Mouse (Mus musculus) hindbrain, embryonic 14.5 days (tissue): ENCODE measurements around the gene Cmc1. TPM values are rescaled to one million over a fixed set of nuclear protein-coding genes. Genes with fewer than 3 reads are reported as not detected.

Experiments
- ATAC-seq: fragments of 200-750 bp; cut with Nextera tagmentation; 2 replicates; pipeline ENCODE4 v1.8.0; 2017; ENCODE audit warnings: moderate number of reproducible peaks, mild to moderate bottlenecking, moderate TSS enrichment, moderate library complexity; ENCODE audit not compliant: low FRiP score
- DNase-seq: peaks from one replicate; pipeline ENCODE4 v3.0.0-alpha.2; 2015; ENCODE audit warnings: low spot score
- H3K27ac ChIP-seq: fragments of 300-500 bp; sonication (generic); 2 replicates; pipeline ENCODE4 v1.5.1; 2014; ENCODE audit warnings: mild to moderate bottlenecking, moderate library complexity
- H3K27me3 ChIP-seq: fragments of 300-500 bp; sonication (generic); 2 replicates; pipeline ENCODE4 v1.6.1; 2014; ENCODE audit warnings: mild to moderate bottlenecking, low read length, mixed read lengths; ENCODE audit not compliant: control insufficient read depth, insufficient read depth
- H3K36me3 ChIP-seq: fragments of 300-500 bp; sonication (generic); replicated peaks from 2 replicates; pipeline ENCODE4 v1.6.1; 2014; ENCODE audit not compliant: control insufficient read depth, insufficient read depth
- H3K4me1 ChIP-seq: fragments of 300-500 bp; sonication (generic); replicated peaks from 2 replicates; pipeline ENCODE4 v1.6.1; 2014; ENCODE audit warnings: antibody characterized with exemption, low read length, mixed read lengths; ENCODE audit not compliant: control insufficient read depth, insufficient read depth
- H3K4me2 ChIP-seq: fragments of 300-500 bp; sonication (generic); replicated peaks from 2 replicates; pipeline ENCODE4 v1.6.1; 2014; ENCODE audit warnings: mild to moderate bottlenecking, moderate library complexity
- H3K4me3 ChIP-seq: fragments of 300-500 bp; sonication (generic); replicated peaks from 2 replicates; pipeline ENCODE4 v1.5.1; 2014; ENCODE audit warnings: mild to moderate bottlenecking, low read length
- H3K9ac ChIP-seq: fragments of 300-500 bp; sonication (generic); 2 replicates; pipeline ENCODE4 v1.6.1; 2014
- H3K9me3 ChIP-seq: fragments of 300-500 bp; sonication (generic); 2 replicates; pipeline ENCODE4 v1.6.1; 2016; ENCODE audit warnings: low read length; ENCODE audit not compliant: control insufficient read depth
- WGBS: fragments of 180-500 bp; shearing (Covaris S2); extraction: QIAGEN DNeasy Blood & Tissue Kit; methylation state at CpG from one replicate; pipeline ENCODE4 v1.1.7; 2014; 5-methylcytosine and 5-hydroxymethylcytosine counted together
- polyA plus RNA-seq: library from polyadenylated mRNA; unstranded; fragments of >200 nt; fragmentation: Nextera tagmentation; extraction: Ambion mirVana; gene quantifications from 2 replicates; pipeline ENCODE4 v1.2.1, GENCODE M21; 2014

Cmc1 gene
- polyA plus RNA-seq, 1 experiment from 2014 or later: 48.6 TPM

DNA sequence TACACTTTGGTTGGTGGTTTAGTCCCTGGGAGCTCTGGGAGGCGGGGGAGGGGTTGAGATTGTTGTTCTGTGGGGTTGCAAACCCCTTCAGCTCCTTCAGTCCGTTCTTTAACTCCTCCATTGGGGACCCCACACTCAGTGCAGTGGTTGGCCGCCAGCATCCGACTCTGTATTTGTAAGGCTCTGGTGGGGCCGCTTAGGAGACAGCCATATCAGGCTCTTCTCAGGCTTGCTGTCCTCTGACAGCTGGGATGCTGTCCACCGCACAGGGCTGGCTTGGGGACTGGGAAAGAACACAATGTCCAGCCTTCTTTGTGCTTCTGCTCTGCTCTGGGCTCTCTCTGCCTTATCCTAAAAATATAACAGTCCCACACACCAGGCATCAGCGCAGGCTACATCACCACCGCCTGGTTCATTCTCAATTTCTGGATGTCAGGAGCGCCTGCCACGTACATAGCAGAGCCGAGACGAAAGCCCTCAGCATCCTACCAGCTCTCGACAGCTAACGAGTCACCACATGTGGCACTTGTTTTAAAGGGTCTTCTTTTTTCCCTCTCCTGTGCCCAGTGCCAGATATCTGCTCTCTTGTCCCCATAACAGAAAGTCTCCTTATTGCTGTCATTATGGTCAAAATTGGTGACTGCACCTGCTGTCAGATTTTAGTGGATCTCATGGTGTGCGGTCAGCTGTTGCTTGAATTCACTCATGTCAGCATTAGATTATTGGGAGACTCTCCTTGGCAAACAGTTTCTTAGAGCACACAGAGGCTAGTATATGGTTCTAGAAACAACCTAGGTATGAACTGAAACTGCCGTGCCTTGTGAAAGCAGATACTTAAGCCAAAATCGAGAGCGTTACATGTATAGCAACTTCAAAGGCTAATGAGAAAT, 29.4 kb upstream of the Cmc1 start:
- WGBS: 86% methylated on average over 18 of the region's 18 CpGs
- DNase-seq (no peak), ATAC-seq (no peak)
- H3K9ac ChIP-seq: no peak overlapping the region
- no peaks in the 10 kb centered on the region for H3K9me3 ChIP-seq
- no peaks in the 10 kb centered on the region for H3K27me3 ChIP-seq
- no peak overlapping the region for H3K4me2 ChIP-seq
- no peak overlapping the region for H3K4me3 ChIP-seq
- no peaks in the 10 kb centered on the region for H3K36me3 ChIP-seq
- no peaks in the 10 kb centered on the region for H3K4me1 ChIP-seq
- H3K27ac ChIP-seq: no peak overlapping the region

DNA sequence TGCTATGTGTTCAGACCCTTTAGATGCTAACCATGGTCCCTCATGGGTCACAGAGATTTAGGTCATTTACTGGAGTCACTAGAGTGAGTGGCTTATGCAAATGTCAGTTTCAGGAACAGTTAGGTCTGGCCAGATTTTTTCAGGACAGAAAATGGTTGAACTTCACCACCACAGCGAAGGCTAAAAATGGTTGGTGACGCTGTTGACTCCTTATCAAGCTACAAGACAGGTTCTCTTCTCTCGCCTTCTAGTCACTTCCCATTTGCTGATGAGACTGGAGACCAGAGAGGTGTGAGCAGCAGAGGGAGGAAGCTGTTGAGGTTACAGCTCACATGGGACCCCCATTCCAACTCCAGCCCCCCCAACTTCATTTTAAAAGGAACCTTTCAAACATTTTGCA, 26.7 kb upstream of the Cmc1 start:
- Histone ChIP-seq H3K4me1 (no peaks in the 10 kb centered on the region), H3K4me3 (no peak overlapping the region), H3K27ac (no peak overlapping the region), H3K4me2 (no peak overlapping the region), H3K36me3 (no peaks in the 10 kb centered on the region), H3K27me3 (no peaks in the 10 kb centered on the region), H3K9me3 (peaks cover 10% of the 10 kb centered on the region; the same call in 1 of the 2 replicates), H3K9ac (no peak overlapping the region)
- ATAC-seq (no peak), DNase-seq (no peak)
- WGBS: 91% methylated on average over 3 of the region's 3 CpGs

DNA sequence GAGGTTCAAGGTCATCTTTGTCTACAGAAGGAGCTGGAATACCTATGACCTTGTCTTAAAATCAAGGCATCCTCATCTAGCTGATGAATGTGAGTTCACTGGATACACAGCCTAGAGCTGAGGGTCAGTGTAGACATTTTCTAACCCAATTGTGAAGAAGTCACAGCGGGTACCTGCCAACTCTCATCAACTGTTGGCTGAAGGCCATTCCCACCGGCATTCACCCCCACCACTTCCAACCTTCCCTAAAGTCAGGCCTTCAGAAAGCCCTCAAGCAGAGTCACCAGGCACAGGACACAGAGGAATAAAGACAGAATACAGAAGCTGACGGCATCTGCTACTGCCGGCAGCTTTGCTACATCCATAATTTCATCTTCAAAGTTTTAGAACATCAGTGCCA, 25.4 kb upstream of the Cmc1 start:
- no peak overlapping the region for H3K4me3 ChIP-seq
- no peak overlapping the region for H3K9ac ChIP-seq
- no peaks in the 10 kb centered on the region for H3K27me3 ChIP-seq
- DNase-seq (no peak), ATAC-seq (no peak)
- no peaks in the 10 kb centered on the region for H3K36me3 ChIP-seq
- WGBS: 91% methylated on average over 4 of the region's 4 CpGs
- peaks cover 10% of the 10 kb centered on the region; the same call in 1 of the 2 replicates for H3K9me3 ChIP-seq
- H3K4me1 ChIP-seq: no peaks in the 10 kb centered on the region
- no peak overlapping the region for H3K4me2 ChIP-seq
- H3K27ac ChIP-seq: no peak overlapping the region

GRCm38 (mm10) chr9:118173086-118173485, 23.1 kb upstream of the Cmc1 start:
- DNase-seq: no peak
- Histone ChIP-seq H3K4me3 (no peak overlapping the region), H3K27ac (no peak overlapping the region), H3K9me3 (peaks cover 10% of the 10 kb centered on the region; the same call in 1 of the 2 replicates), H3K4me1 (no peaks in the 10 kb centered on the region), H3K9ac (no peak overlapping the region), H3K27me3 (no peaks in the 10 kb centered on the region), H3K4me2 (no peak overlapping the region), H3K36me3 (no peaks in the 10 kb centered on the region)
- WGBS: 89% methylated on average over 4 of the region's 4 CpGs
- no peak for ATAC-seq

DNA sequence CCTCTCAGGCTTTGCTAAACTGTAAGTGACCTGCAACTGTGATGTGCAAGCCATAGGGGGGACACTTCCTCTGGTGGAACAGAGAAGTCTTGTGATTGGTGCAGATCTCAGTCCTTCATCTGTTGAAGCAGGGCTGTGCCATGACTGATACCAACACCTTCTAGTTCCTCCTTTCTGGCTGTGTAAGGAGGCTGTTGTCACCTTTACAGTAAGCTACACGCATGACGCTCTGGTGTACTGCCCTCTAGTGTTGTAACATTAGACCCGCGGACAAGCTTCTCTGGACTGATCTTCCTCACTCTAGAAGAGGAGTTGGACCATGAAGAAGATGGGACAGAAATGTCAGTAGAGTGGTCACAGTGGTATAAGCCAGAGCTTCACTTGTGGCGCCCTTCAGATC, 18.6 kb upstream of the Cmc1 start:
- Histone ChIP-seq H3K4me2 (no peak overlapping the region), H3K4me1 (no peaks in the 10 kb centered on the region), H3K4me3 (no peak overlapping the region), H3K36me3 (no peaks in the 10 kb centered on the region), H3K9ac (no peak overlapping the region), H3K27me3 (no peaks in the 10 kb centered on the region), H3K9me3 (peaks cover 6% of the 10 kb centered on the region; the same call in 1 of the 2 replicates), H3K27ac (no peak overlapping the region)
- WGBS: 52% methylated on average over 5 of the region's 5 CpGs
- DNase-seq (no peak), ATAC-seq (no peak)

DNA sequence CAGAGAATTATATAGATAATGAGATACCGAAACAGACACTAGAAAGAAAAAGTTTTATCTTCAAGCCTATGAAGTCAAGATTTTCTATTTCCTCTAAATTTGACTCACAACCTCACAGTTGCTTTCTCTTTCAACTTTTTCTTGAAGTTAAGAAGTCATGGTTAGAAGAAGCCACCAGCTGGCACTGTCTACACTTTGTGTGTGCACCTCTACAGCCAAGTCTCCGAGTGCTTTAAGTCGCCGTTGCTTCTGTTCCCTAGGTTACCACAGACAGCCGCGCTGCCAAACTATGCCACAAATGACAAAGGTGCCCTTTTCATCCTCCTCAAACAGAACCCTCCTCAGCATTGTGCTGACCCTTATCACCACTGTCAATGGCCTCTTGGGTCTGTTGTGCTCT, 17.6 kb upstream of the Cmc1 start:
- Histone ChIP-seq H3K4me1 (no peaks in the 10 kb centered on the region), H3K27me3 (no peaks in the 10 kb centered on the region), H3K36me3 (no peaks in the 10 kb centered on the region), H3K4me2 (no peak overlapping the region), H3K27ac (no peak overlapping the region), H3K9ac (no peak overlapping the region), H3K4me3 (no peak overlapping the region), H3K9me3 (no peaks in the 10 kb centered on the region)
- ATAC-seq (no peak), DNase-seq (no peak)
- 65% methylated on average over 6 of the region's 6 CpGs for WGBS

DNA sequence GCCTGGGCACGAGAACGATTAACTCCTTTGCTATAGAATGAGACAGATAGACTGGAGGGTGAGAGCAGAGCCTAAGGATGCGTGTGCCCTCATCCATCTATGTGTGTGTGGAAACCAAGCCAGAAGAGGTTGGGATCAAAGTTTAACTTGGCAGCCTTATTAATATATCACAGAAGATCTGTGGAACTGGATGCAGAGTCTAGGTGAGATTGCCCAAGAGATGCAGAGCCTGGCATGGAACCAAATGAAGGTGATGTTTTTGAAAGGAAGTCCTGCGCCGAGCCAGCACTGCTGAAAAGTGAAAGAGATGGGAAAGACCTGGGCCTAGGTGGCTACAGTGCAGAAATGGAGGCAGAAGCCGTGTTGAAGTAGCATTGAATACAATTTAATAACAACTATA, 11.6 kb upstream of the Cmc1 start:
- Histone ChIP-seq H3K9me3 (no peaks in the 10 kb centered on the region), H3K27me3 (no peaks in the 10 kb centered on the region), H3K4me2 (no peak overlapping the region), H3K9ac (no peak overlapping the region), H3K4me1 (no peaks in the 10 kb centered on the region), H3K27ac (no peak overlapping the region), H3K4me3 (no peak overlapping the region), H3K36me3 (no peaks in the 10 kb centered on the region)
- ATAC-seq (no peak), DNase-seq (no peak)
- WGBS: 92% methylated on average over 6 of the region's 6 CpGs

- no peaks in the 10 kb centered on the region for H3K9me3 ChIP-seq
- WGBS: 75% methylated on average over 3 of the region's 3 CpGs
- no peak overlapping the region for H3K9ac ChIP-seq
- no peak for ATAC-seq
- no peaks in the 10 kb centered on the region for H3K36me3 ChIP-seq
- H3K4me1 ChIP-seq: no peaks in the 10 kb centered on the region
- no peak overlapping the region for H3K4me3 ChIP-seq
- no peaks in the 10 kb centered on the region for H3K27me3 ChIP-seq
- no peak overlapping the region for H3K4me2 ChIP-seq
- H3K27ac ChIP-seq: no peak overlapping the region
- no peak for DNase-seq
These were observed 10.0 kb upstream of the Cmc1 start for GRCm38 (mm10) chr9:118159936-118160335.

DNA sequence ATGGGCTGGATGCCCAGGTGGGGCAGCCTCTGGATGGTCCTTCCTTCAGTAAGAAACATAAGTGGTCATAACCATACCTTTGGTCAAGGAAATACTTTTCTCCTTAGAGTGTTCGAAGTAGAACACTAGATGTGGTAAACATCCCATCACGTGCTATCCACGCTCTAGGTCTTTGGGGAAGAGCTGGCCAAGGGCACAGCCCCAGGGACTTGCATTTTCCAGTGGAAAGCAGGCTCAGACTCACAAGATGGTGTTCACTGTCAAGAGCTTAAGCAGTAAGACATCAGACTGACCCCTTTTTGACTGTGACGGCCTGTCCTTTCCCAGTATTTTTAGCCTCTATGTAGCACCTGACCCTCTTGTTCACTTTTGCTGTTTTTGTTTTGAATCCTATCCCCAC, 8.2 kb upstream of the Cmc1 start:
- WGBS: 96% methylated on average over 4 of the region's 4 CpGs
- Histone ChIP-seq H3K27me3 (no peaks in the 10 kb centered on the region), H3K4me1 (no peaks in the 10 kb centered on the region), H3K4me3 (no peak overlapping the region), H3K4me2 (no peak overlapping the region), H3K36me3 (no peaks in the 10 kb centered on the region), H3K27ac (no peak overlapping the region), H3K9ac (no peak overlapping the region), H3K9me3 (no peaks in the 10 kb centered on the region)
- DNase-seq (no peak), ATAC-seq (no peak)
